Comparison of ENCODE assay signal across 8 mouse cellular contexts in genomic region chr12:91877646-91878045, GRCm38 (mm10). TPM values are rescaled to one million over a fixed set of nuclear protein-coding genes. Genes with fewer than 3 reads are reported as not detected.
DNase-seq lines count a peak whose midpoint lies in the region; TF ChIP-seq lines count a peak whose summit lies in the region.

No protein-coding gene starts in this region.

- 49% methylated on average over 5 of the region's 5 CpGs for WGBS in spleen, adult 2 months

- no peak overlapping the region for H3K4me3 ChIP-seq in spleen, adult 2 months (ENCODE audit: extremely low read depth, insufficient read depth, insufficient read length)

- no peaks in the 10 kb centered on the region for H3K4me1 ChIP-seq in spleen, adult 2 months (ENCODE audit: control insufficient read depth, insufficient read depth, insufficient read length)

- H3K27ac ChIP-seq in spleen, adult 2 months (ENCODE audit: insufficient read depth, low read length), result no peak overlapping the region

- DNase-seq in adrenal gland, adult (ENCODE audit: inconsistent age in 2 of 2, low spot score in 1 of 2), result peak; percentile 25 to 77
- no peak for DNase-seq in adrenal gland, adult 8-10 months
- peak; percentile 7 to 11 for DNase-seq in spleen, adult 2 months (ENCODE audit: low read depth in 1 of 2, low spot score in 2 of 2)
- no peak for DNase-seq in spleen, postnatal 36 days (ENCODE audit: low spot score in 2 of 2)
- peak; percentile 77 for DNase-seq in embryo, embryonic 10 days (ENCODE audit: low spot score)
- DNase-seq in hindlimb bud, embryonic 11.5 days (ENCODE audit: extremely low spot score, low read depth, low spot score), result peak; percentile 30
- DNase-seq in lung, adult 18-20 months, result peak; percentile 14 to 41
- peak; percentile 50 to 56 for DNase-seq in right cerebral cortex, postnatal 10 days (ENCODE audit: low spot score in 2 of 2)

- no peaks in the 10 kb centered on the region for H3K27me3 ChIP-seq in spleen, adult 2 months (ENCODE audit: control insufficient read depth, insufficient read depth, low read length)

- H3K36me3 ChIP-seq in spleen, adult 2 months (ENCODE audit: control insufficient read depth, insufficient read depth, low read length), result no peaks in the 10 kb centered on the region

- peak; percentile 31; the same call in 1 of the 2 replicates for TF ChIP-seq CTCF in spleen, adult 2 months (IDR thresholded peaks at IDR 0.05; ENCODE audit: extremely low read depth, insufficient read depth, insufficient read length, insufficient replicate concordance)

- no peak for TF ChIP-seq POLR2A in spleen, adult 2 months (IDR thresholded peaks at IDR 0.05; ENCODE audit: low read depth, low read length)

RNA-seq across cellular contexts. Expression of gene Sel1l, which starts 28.7 kb away (rescaled TPM):
- 100 to 1,000 TPM; 163 to 182 (median 168) TPM for total RNA-seq in adrenal gland, adult 8-10 months (2022)
- polyA plus RNA-seq in spleen, adult 2 months (2012; rRNA removed), result 25.3 and 55.6 TPM in 2 replicates

Comparison
In these comparisons a context has a peak if more than half of its experiments do, and no peak if none do; other contexts are left out.
1. DNase-seq: peak in adrenal gland, adult (2 of 2), spleen, adult 2 months (2 of 2), embryo, embryonic 10 days (single experiment), hindlimb bud, embryonic 11.5 days (single experiment), lung, adult 18-20 months (2 of 2) and right cerebral cortex, postnatal 10 days (2 of 2); none in adrenal gland, adult 8-10 months (single experiment) and spleen, postnatal 36 days (0 of 2).